Mouse (Mus musculus): ENCODE data around the gene Lsm14a. TPM values are rescaled to one million over a fixed set of nuclear protein-coding genes. Genes with fewer than 3 reads are reported as not detected.

The Lsm14a gene
- 59.4 and 59.7 TPM in 2 replicates for polyA plus RNA-seq (2015; fragmentation: Nextera tagmentation; extraction: Ambion mirVana)

GRCm38 (mm10) chr7:34393215-34393614 lies at the start of gene Lsm14a:
Gene Lsm14a (minus strand): TSS chr7:34393315.

DNA sequence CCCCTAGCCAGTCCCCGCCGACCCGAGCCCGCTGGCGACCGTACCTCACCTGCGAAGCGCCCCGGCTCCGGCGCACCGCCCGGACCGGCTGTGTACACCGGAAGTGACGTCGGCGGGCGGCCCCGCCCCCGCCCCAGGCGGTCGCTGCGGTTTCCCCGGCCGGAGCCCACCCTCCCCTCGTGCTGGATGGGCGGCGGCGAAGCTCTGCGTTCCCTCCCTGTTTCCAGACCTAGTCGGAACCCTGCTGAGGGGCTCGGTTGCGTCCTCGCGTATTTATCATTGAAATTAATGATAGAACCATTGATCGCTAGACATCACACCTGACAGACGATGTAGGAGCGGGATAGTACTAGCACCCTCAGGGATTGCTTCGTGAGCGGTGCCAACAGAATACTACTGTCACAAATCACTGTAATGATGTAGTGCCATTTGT lies 79.7 kb downstream of the Lsm14a start, which contains the start of gene 4931406P16Rik:
Gene 4931406P16Rik (minus strand): TSS at position 109 of the 433 bp plus-strand sequence.

Other genes with a start within 250 kb of the Lsm14a start
- 115 and 117 TPM in 2 replicates for gene Uba2, start 223.7 kb downstream of the Lsm14a start, polyA plus RNA-seq (2015; fragmentation: Nextera tagmentation; extraction: Ambion mirVana)
- 23.1 and 30.8 TPM in 2 replicates for gene Pdcd2l, start 196.7 kb downstream of the Lsm14a start, polyA plus RNA-seq (2015; fragmentation: Nextera tagmentation; extraction: Ambion mirVana)
- gene Gpi1, start 163.0 kb downstream of the Lsm14a start, polyA plus RNA-seq (2015; fragmentation: Nextera tagmentation; extraction: Ambion mirVana) = 145 and 176 TPM in 2 replicates
- not detected in 2 replicates for gene Gm6096, start 142.3 kb downstream of the Lsm14a start, polyA plus RNA-seq (2015; fragmentation: Nextera tagmentation; extraction: Ambion mirVana)
- gene 4931406P16Rik, start 79.8 kb downstream of the Lsm14a start, polyA plus RNA-seq (2015; fragmentation: Nextera tagmentation; extraction: Ambion mirVana) = 22.4 and 23.3 TPM in 2 replicates

All from spleen, postnatal 0 days (tissue).